Mouse (Mus musculus) midbrain, embryonic 12.5 days (tissue): ENCODE results near the gene Hoxb1. TPM values are rescaled to one million over a fixed set of nuclear protein-coding genes. Genes with fewer than 3 reads are reported as not detected.

Source experiments
- ATAC-seq: fragments of 200-750 bp; cut with Nextera tagmentation; 2 replicates; pipeline ENCODE4 v1.8.0; 2017; ENCODE audit warnings: low read depth, moderate TSS enrichment, moderate library complexity; ENCODE audit not compliant: low FRiP score
- H3K27ac ChIP-seq: fragments of 300-500 bp; sonication (generic); replicated peaks from 2 replicates; pipeline ENCODE4 v1.5.1; 2016; ENCODE audit warnings: mild to moderate bottlenecking
- H3K27me3 ChIP-seq: fragments of 300-500 bp; sonication (generic); 2 replicates; pipeline ENCODE4 v1.6.1; 2016; ENCODE audit warnings: mild to moderate bottlenecking
- H3K36me3 ChIP-seq: fragments of 300-500 bp; sonication (generic); 2 replicates; pipeline ENCODE4 v1.6.1; 2016
- H3K4me1 ChIP-seq: fragments of 300-500 bp; sonication (generic); 2 replicates; pipeline ENCODE4 v1.6.1; 2016
- H3K4me2 ChIP-seq: fragments of 300-500 bp; sonication (generic); replicated peaks from 2 replicates; pipeline ENCODE4 v1.6.1; 2016; ENCODE audit warnings: mild to moderate bottlenecking, moderate library complexity
- H3K4me3 ChIP-seq: fragments of 300-500 bp; sonication (generic); 2 replicates; pipeline ENCODE4 v1.5.1; 2016; ENCODE audit warnings: mild to moderate bottlenecking
- H3K9ac ChIP-seq: fragments of 300-500 bp; sonication (generic); replicated peaks from 2 replicates; pipeline ENCODE4 v1.6.1; 2016; ENCODE audit warnings: mild to moderate bottlenecking, moderate library complexity
- H3K9me3 ChIP-seq: fragments of 300-500 bp; sonication (generic); 2 replicates; pipeline ENCODE4 v1.6.1; 2016; ENCODE audit warnings: mild to moderate bottlenecking
- WGBS: fragments of 180-500 bp; shearing (Covaris S2); methylation state at CpG from one replicate; pipeline ENCODE4 v1.1.7; 2016; 5-methylcytosine and 5-hydroxymethylcytosine counted together
- polyA plus RNA-seq: library from polyadenylated mRNA; unstranded; fragments of >200 nt; fragmentation: Nextera tagmentation; extraction: Ambion mirVana; gene quantifications from 2 replicates; pipeline ENCODE4 v1.2.1, GENCODE M21; 2016

The Hoxb1 gene
- polyA plus RNA-seq, 1 experiment from 2014 or later, result not detected

DNA sequence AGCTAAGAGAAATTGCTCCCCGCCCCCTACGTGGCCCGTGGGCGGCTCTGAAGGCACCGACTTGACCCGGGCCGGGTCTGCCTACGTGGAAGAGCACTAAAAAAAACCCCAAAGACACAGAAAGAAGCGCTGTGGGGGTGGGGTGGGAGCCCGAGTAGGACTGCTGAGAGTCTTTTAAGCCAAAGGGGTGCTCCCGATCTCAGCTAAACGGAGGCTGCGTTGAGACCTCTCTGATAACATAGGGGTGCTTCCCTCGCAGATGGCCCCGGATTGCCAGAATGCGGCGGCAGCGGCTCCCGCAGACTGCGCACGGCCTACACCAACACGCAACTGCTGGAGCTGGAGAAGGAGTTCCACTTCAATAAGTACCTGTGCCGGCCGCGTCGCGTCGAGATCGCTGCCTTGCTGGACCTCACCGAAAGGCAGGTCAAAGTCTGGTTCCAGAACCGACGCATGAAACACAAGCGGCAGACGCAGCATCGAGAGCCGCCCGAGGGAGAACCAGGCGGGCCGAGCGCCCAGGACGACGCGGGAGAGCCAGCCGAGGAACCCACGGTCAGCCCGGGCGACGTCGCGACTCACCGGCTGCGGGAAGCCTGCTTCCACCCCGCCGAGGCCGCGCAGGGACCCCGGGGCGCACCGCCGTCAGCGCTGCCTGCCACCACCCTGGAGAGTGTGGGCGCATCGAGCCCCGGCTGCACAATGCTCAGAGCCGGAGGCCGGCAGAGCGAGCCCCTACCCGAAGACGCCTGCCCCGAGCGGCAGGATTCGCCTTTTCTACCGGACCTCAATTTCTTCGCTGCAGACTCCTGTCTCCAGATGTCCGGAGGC lies 12.6 kb upstream of the Hoxb1 start:
- no peak for ATAC-seq
- Histone ChIP-seq H3K27me3 (peaks cover 94% of the 10 kb centered on the region), H3K4me2 (no peak overlapping the region; the same call in 1 of the 2 replicates), H3K4me3 (peak overlapping the region; percentile 13; the same call in 1 of the 2 replicates), H3K4me1 (peaks cover 7% of the 10 kb centered on the region), H3K9ac (no peak overlapping the region), H3K36me3 (no peaks in the 10 kb centered on the region), H3K27ac (no peak overlapping the region), H3K9me3 (no peaks in the 10 kb centered on the region)
- under 1% methylated on average over 75 of the region's 75 CpGs for WGBS

DNA sequence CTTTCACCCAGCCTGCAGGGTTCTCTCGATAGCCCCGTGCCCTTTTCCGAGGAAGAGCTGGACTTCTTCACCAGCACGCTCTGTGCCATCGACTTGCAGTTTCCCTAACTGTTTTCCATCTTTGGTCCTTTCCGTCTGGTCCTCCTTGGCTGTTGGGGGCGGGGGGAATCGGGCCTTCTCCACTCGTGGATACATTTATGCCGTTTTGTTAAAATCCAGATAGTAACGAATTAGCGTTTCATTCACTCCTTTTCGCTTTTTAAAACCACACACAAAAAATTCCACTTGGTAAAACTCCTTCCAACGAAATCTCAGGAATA lies 12.1 kb upstream of the Hoxb1 start:
- H3K9ac ChIP-seq, result no peak overlapping the region
- peaks cover 94% of the 10 kb centered on the region for H3K27me3 ChIP-seq
- H3K4me1 ChIP-seq, result peaks cover 7% of the 10 kb centered on the region
- no peak overlapping the region for H3K4me3 ChIP-seq
- under 1% methylated on average over 14 of the region's 14 CpGs for WGBS
- no peaks in the 10 kb centered on the region for H3K9me3 ChIP-seq
- H3K27ac ChIP-seq, result no peak overlapping the region
- H3K36me3 ChIP-seq, result no peaks in the 10 kb centered on the region
- ATAC-seq, result no peak
- no peak overlapping the region for H3K4me2 ChIP-seq

DNA sequence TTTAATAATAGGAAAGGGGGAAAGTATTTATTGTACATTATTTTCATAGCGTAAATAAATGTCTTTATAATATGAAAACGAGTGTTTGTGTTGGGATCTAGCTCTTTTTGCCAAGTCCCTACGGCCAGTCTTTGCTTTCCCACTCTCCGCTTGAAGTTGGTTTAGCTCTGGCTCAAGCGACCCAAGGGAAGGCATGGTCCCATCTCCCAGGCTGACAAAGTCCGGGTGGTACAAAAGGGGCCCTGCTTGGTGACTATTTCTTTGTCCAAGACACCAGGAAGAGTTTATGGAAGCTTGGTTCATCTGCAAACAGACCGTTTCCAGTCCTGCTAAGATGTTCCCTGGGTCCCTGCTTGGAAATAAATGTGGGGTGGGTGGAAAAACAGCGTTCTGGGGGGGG lies 11.6 kb upstream of the Hoxb1 start:
- Histone ChIP-seq H3K36me3 (no peaks in the 10 kb centered on the region), H3K4me2 (peak overlapping the region; percentile 34; the same call in 1 of the 2 replicates), H3K27me3 (peaks cover 94% of the 10 kb centered on the region), H3K4me3 (no peak overlapping the region), H3K4me1 (peaks cover 7% of the 10 kb centered on the region), H3K9me3 (no peaks in the 10 kb centered on the region), H3K9ac (no peak overlapping the region), H3K27ac (no peak overlapping the region)
- WGBS, result 2% methylated on average over 8 of the region's 8 CpGs
- ATAC-seq, result no peak

DNA sequence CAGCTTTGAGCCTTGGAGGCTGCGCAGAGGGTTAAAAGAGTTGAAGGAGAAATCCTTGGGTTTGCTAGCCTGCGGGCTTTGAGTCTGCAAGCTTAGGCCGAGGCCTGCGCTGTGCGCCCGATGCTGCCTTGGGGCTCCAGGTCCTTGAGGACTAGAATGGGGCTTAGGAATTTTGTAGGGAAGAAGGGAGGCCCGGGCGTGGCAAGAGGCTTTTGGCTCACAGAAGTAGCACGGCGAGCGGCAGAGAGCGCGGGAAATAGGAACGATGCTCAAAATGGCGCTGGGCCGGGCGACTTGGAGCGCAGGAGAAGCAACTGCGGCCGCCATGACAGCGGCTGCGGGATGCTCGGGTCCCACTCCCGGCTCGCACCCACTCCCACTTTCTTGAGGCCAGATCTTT lies 11.2 kb upstream of the Hoxb1 start:
- no peak for ATAC-seq
- Histone ChIP-seq H3K27me3 (peaks cover 94% of the 10 kb centered on the region), H3K9me3 (no peaks in the 10 kb centered on the region), H3K27ac (no peak overlapping the region), H3K4me2 (peak overlapping the region; percentile 34), H3K4me3 (peak overlapping the region; percentile 23), H3K9ac (no peak overlapping the region), H3K36me3 (no peaks in the 10 kb centered on the region), H3K4me1 (peaks cover 7% of the 10 kb centered on the region)
- under 1% methylated on average over 25 of the region's 25 CpGs for WGBS

DNA sequence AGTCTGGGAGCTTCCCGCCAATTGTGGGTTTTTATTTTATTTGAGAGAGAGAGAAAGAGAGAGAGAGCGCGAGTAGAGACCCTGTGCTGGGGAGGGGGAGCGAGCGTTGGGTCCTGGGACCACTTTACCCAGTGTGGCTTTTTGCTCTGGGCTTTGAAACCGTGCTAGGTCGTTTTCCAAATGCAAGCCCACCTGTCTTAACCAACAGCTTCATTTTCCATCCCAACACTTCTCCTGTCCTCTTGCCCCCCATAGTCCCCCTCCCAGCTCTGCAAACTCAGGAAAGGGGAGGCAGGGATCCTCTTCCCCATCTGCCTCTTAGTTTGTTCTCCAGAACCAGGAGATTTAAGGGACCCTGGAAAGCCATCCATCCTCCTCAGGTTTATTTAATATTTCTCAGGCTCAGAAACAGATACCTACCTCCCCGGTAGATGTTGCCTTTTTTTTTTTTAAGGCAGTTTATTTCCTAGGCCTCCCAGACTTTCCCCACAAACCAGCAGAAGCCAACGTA lies 10.7 kb upstream of the Hoxb1 start:
- H3K9ac ChIP-seq, result no peak overlapping the region
- no peaks in the 10 kb centered on the region for H3K9me3 ChIP-seq
- ATAC-seq, result no peak
- peaks cover 7% of the 10 kb centered on the region for H3K4me1 ChIP-seq
- peak overlapping the region; percentile 23; the same call in 1 of the 2 replicates for H3K4me3 ChIP-seq
- H3K4me2 ChIP-seq, result peak overlapping the region; percentile 34
- H3K27me3 ChIP-seq, result peaks cover 94% of the 10 kb centered on the region
- no peaks in the 10 kb centered on the region for H3K36me3 ChIP-seq
- no peak overlapping the region for H3K27ac ChIP-seq
- WGBS, result 5% methylated on average over 9 of the region's 9 CpGs

DNA sequence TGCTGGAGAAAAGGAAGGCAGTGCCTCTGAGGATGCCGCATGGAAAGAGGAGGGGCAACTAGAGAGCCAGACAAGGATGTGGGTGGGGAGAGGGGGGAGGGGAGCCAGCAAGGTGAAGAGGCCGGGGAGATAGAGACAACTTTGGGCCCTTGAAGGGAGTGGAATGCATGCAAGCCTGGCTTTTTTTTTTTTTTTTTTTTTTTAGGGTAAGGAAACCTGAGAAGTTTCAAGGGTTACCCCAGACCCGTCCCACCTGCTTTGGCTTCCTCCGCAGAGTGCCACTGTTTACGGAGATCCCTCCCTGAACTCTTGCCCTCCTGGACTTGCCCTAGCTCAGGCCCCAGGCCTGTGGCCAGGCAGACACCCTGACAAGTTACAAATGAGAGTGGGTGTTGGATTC lies 1.7 kb upstream of the Hoxb1 start:
- H3K9ac ChIP-seq, result no peak overlapping the region
- H3K36me3 ChIP-seq, result no peaks in the 10 kb centered on the region
- H3K27me3 ChIP-seq, result peaks cover 93% of the 10 kb centered on the region
- no peaks in the 10 kb centered on the region for H3K4me1 ChIP-seq
- no peak overlapping the region for H3K27ac ChIP-seq
- H3K4me3 ChIP-seq, result no peak overlapping the region
- H3K4me2 ChIP-seq, result no peak overlapping the region
- WGBS, result 8% methylated on average over 5 of the region's 5 CpGs
- H3K9me3 ChIP-seq, result no peaks in the 10 kb centered on the region
- no peak for ATAC-seq

DNA sequence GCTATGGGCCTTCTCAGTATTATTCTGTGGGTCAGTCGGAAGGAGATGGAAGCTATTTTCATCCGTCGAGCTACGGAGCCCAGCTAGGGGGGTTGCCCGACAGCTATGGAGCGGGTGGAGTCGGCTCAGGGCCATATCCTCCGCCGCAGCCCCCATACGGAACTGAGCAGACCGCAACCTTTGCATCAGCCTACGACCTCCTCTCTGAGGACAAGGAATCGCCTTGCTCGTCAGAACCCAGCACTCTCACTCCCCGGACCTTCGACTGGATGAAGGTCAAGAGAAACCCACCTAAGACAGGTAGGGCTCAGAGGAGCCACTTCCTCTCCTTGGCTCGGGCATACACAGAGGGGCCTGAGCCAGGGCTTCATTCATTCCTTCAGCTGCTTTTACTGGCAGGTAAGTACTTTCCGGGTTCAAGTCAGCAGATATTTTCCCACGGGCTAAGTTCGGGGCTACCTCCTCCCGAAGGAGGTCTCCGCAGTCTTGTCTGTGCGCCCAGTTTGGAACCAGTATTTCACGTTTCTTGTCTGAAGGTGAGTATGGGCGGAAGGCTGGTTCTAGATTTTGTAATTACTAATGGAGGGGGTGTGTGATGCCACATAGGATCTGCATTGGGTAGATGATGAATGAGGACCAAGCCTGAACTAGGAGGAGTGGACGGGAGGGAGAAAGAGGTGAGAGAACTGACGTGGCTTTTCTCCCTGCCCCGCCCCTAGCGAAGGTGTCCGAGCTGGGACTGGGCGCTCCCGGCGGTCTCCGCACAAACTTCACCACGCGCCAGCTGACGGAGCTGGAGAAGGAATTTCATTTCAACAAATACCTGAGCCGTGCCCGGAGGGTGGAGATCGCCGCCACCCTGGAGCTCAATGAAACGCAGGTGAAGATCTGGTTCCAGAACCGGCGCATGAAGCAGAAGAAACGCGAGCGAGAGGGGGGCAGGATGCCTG lies 815 bp downstream of the Hoxb1 start:
- 3% methylated on average over 47 of the region's 47 CpGs for WGBS
- H3K9me3 ChIP-seq, result no peaks in the 10 kb centered on the region
- no peaks in the 10 kb centered on the region for H3K36me3 ChIP-seq
- H3K27me3 ChIP-seq, result peaks cover 98% of the 10 kb centered on the region
- H3K4me2 ChIP-seq, result no peak overlapping the region
- H3K4me1 ChIP-seq, result no peaks in the 10 kb centered on the region
- no peak overlapping the region for H3K9ac ChIP-seq
- no peak overlapping the region for H3K4me3 ChIP-seq
- H3K27ac ChIP-seq, result no peak overlapping the region
- ATAC-seq, result no peak

DNA sequence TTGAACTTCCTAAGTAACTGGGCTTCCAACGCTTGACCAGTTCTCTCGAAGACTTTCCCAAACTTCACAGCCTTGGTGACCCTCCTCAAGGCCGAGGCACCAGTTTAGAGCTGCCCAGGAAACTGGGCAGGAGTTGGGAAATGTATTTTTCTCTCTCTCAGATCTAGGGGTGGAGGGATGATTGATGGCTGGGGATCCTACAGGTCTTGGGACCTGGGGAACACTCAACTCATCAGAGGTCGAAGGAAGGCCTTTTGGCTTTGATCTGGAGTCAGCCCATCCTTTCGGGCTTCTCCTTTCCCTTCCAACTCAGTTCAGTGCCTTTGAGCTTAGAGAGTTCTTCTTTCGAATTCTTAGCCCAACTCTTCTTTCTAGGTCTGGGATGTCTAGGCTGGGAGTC lies 1.6 kb downstream of the Hoxb1 start:
- Histone ChIP-seq H3K27ac (no peak overlapping the region), H3K27me3 (peaks cover 98% of the 10 kb centered on the region), H3K4me1 (no peaks in the 10 kb centered on the region), H3K36me3 (no peaks in the 10 kb centered on the region), H3K4me3 (no peak overlapping the region), H3K9ac (no peak overlapping the region), H3K9me3 (no peaks in the 10 kb centered on the region), H3K4me2 (no peak overlapping the region)
- WGBS, result 9% methylated on average over 6 of the region's 6 CpGs
- no peak for ATAC-seq

DNA sequence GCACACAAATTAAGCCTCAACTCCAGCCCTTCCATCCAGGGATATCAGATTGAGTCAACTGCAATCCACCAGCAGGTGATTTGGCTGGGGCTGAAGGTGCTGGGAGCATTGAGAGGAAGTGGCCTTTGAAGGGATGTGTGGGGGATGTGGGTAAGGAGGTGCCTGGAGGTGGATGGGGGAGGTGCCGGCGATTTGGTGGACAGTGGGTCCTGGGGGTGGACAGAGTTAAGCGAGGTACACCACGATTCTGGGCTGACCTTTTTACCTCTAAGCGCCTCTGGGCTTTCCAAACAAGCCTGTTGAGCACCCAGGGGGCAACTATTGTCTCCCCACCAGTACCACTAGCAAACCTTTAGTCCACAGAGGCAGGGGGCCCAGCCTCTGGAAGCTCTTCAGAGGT lies 3.1 kb downstream of the Hoxb1 start:
- peaks cover 98% of the 10 kb centered on the region for H3K27me3 ChIP-seq
- no peaks in the 10 kb centered on the region for H3K36me3 ChIP-seq
- H3K4me1 ChIP-seq, result no peaks in the 10 kb centered on the region
- no peak overlapping the region for H3K4me2 ChIP-seq
- ATAC-seq, result no peak
- no peak overlapping the region for H3K27ac ChIP-seq
- WGBS, result 9% methylated on average over 5 of the region's 5 CpGs
- no peak overlapping the region for H3K9ac ChIP-seq
- H3K9me3 ChIP-seq, result no peaks in the 10 kb centered on the region
- no peak overlapping the region for H3K4me3 ChIP-seq

DNA sequence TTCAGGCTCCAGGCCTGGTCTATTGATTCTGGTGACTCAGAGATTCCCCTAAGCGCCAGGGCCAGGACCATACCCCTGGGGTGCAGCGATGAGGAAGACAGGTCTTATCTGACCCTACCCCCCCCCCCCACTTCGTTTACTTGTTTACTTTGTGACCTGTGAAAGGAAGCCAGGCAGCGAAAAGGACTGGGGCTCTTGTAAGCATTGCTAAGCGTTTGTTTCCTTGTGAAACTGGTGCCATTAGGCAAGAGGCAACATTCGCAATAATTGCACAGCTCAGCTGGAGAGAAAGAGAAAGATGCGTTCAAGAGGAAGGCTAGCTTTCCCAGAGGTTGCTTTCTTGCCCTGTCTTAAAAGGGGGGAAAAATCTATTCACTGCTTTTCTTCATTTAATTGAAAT lies 3.6 kb downstream of the Hoxb1 start:
- no peaks in the 10 kb centered on the region for H3K36me3 ChIP-seq
- WGBS, result 3% methylated on average over 7 of the region's 7 CpGs

DNA sequence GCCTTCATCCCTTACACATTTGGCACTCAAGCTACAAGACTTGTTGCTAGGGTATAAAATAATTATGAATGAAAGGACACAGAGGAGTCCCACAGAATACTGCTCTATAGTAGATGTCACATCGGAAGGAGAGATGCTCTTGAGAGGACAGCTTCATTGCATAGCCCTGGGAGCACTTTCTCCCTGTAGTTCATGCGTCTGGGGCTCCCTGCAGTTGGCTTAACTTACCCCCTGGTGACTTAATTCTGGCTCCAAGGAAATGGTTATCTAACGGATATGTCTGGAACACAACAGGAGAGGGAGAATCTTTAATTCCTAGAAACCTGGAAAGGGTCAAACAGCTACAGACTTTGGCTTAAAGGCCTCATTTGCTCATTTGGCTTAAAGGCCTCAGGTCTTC lies 6.2 kb downstream of the Hoxb1 start:
- Histone ChIP-seq H3K27me3 (peaks cover 99% of the 10 kb centered on the region), H3K4me2 (no peak overlapping the region), H3K9ac (no peak overlapping the region), H3K4me3 (no peak overlapping the region), H3K9me3 (no peaks in the 10 kb centered on the region), H3K36me3 (no peaks in the 10 kb centered on the region), H3K27ac (no peak overlapping the region), H3K4me1 (no peaks in the 10 kb centered on the region)
- no peak for ATAC-seq
- WGBS, result 9% methylated on average over 3 of the region's 3 CpGs

More for the DNA sequence above, 3.6 kb downstream of the Hoxb1 start:
- H3K4me3 ChIP-seq, result no peak overlapping the region
- no peak overlapping the region for H3K4me2 ChIP-seq
- ATAC-seq, result no peak
- H3K9me3 ChIP-seq, result no peaks in the 10 kb centered on the region
- no peaks in the 10 kb centered on the region for H3K4me1 ChIP-seq
- no peak overlapping the region for H3K9ac ChIP-seq
- H3K27ac ChIP-seq, result no peak overlapping the region
- peaks cover 98% of the 10 kb centered on the region for H3K27me3 ChIP-seq

DNA sequence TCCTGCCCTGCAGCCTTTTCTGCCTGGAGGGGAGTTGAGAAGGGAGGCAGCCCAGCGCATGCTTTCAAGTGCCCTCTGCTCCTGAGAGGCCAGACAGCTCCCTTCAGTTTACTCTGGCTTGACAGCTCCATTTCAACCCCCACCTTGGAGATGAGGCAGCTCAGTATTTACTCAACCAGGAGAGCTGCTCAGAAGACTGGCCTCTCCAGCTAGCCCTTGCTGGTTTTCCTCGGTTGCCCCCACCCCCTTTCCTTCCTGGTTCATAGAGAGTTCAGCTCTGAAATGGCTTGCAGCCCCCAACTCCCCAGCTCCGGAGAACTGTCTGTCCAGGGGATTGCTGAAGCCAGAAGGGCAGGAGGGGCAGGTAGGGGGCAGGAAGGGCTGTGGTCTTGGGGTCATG lies 7.0 kb downstream of the Hoxb1 start:
- Histone ChIP-seq H3K4me3 (no peak overlapping the region), H3K9me3 (no peaks in the 10 kb centered on the region), H3K27ac (no peak overlapping the region), H3K4me1 (no peaks in the 10 kb centered on the region), H3K36me3 (no peaks in the 10 kb centered on the region), H3K27me3 (peaks cover 96% of the 10 kb centered on the region), H3K4me2 (no peak overlapping the region), H3K9ac (no peak overlapping the region)
- 5% methylated on average over 3 of the region's 3 CpGs for WGBS
- ATAC-seq, result no peak
